Mouse (Mus musculus) hindbrain, embryonic 15.5 days (tissue): ENCODE results near the gene Eva1a. TPM values are rescaled to one million over a fixed set of nuclear protein-coding genes. Genes with fewer than 3 reads are reported as not detected.

Experiments used
- ATAC-seq: fragments of 200-750 bp; cut with Nextera tagmentation; 2 replicates; pipeline ENCODE4 v1.8.0; 2017; ENCODE audit warnings: low read depth, moderate number of reproducible peaks, moderate TSS enrichment; ENCODE audit not compliant: low FRiP score
- H3K27ac ChIP-seq: fragments of 300-500 bp; sonication (generic); replicated peaks from 2 replicates; pipeline ENCODE4 v1.5.1; 2015; ENCODE audit warnings: mild to moderate bottlenecking, inconsistent platforms
- H3K27me3 ChIP-seq: fragments of 300-500 bp; sonication (generic); 2 replicates; pipeline ENCODE4 v1.6.1; 2015; ENCODE audit warnings: control low read depth, inconsistent platforms
- H3K36me3 ChIP-seq: fragments of 300-500 bp; sonication (generic); 2 replicates; pipeline ENCODE4 v1.6.1; 2015; ENCODE audit warnings: control low read depth, inconsistent platforms
- H3K4me1 ChIP-seq: fragments of 300-500 bp; sonication (generic); replicated peaks from 2 replicates; pipeline ENCODE4 v1.6.1; 2015; ENCODE audit warnings: control low read depth, inconsistent platforms
- H3K4me2 ChIP-seq: fragments of 300-500 bp; sonication (generic); 2 replicates; pipeline ENCODE4 v1.6.1; 2015; ENCODE audit warnings: moderate library complexity, mild to moderate bottlenecking, inconsistent platforms
- H3K4me3 ChIP-seq: fragments of 300-500 bp; sonication (generic); 2 replicates; pipeline ENCODE4 v1.5.1; 2015; ENCODE audit warnings: mild to moderate bottlenecking, inconsistent platforms
- H3K9ac ChIP-seq: fragments of 300-500 bp; sonication (generic); 2 replicates; pipeline ENCODE4 v1.6.1; 2015; ENCODE audit warnings: inconsistent platforms
- H3K9me3 ChIP-seq: fragments of 300-500 bp; sonication (generic); 2 replicates; pipeline ENCODE4 v1.6.1; 2016; ENCODE audit warnings: control low read depth, inconsistent platforms
- WGBS: fragments of 180-500 bp; shearing (Covaris S2); methylation state at CpG from one replicate; pipeline ENCODE4 v1.1.7; 2015; 5-methylcytosine and 5-hydroxymethylcytosine counted together
- polyA plus RNA-seq: library from polyadenylated mRNA; unstranded; fragments of >200 nt; fragmentation: Nextera tagmentation; extraction: Ambion mirVana; gene quantifications from 2 replicates; pipeline ENCODE4 v1.2.1, GENCODE M21; 2015

The Eva1a gene
- polyA plus RNA-seq, 1 experiment from 2014 or later: 0.49 TPM

DNA sequence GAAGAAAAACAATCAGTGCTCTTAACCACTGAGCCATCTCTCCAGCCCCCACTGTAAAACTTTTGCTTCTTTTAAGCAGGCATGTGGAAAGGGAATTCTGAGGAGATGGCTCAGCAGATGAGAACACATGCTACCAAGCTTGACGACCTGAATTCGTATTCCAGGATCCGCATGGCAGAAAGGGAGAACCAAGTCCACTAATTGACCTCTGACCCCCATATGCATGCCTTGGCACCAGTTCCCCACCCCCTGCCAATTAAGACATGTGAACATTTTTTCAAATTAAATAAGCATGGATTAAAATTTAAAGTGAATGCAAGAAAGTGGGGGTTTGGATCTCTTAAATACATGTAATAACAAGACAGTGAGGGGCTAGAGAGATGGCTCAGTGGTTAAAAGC lies 32.7 kb downstream of the Eva1a start:
- no peak overlapping the region for H3K4me2 ChIP-seq
- WGBS: 82% methylated on average over 3 of the region's 3 CpGs
- no peaks in the 10 kb centered on the region for H3K4me1 ChIP-seq
- no peaks in the 10 kb centered on the region for H3K9me3 ChIP-seq
- no peak for ATAC-seq
- no peak overlapping the region for H3K4me3 ChIP-seq
- H3K27ac ChIP-seq: no peak overlapping the region
- no peak overlapping the region for H3K9ac ChIP-seq
- no peaks in the 10 kb centered on the region for H3K27me3 ChIP-seq
- H3K36me3 ChIP-seq: no peaks in the 10 kb centered on the region

DNA sequence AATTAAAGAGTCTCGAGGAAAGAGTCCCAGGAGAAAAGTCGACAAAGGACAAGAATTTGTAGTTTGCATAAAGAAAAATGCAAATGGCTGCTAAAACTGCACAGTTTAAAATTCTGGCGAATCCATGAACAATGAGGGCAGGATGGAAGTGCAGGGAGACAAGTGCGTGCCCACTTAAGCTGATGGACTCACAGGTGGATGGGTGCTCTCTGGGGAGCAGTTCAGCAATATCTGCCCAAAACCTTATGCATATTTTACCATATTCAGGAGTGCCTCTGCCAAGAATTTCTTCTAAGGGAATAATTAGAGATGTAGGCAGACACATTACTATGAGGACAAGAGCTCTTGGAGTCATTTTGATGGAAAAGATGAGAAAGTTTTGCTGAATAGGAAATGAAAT lies 35.5 kb downstream of the Eva1a start:
- WGBS: 63% methylated on average over 4 of the region's 4 CpGs
- Histone ChIP-seq H3K9me3 (no peaks in the 10 kb centered on the region), H3K27ac (no peak overlapping the region), H3K9ac (no peak overlapping the region), H3K27me3 (no peaks in the 10 kb centered on the region), H3K4me2 (no peak overlapping the region), H3K4me3 (no peak overlapping the region), H3K4me1 (no peaks in the 10 kb centered on the region), H3K36me3 (no peaks in the 10 kb centered on the region)
- ATAC-seq: no peak

- no peak overlapping the region for H3K27ac ChIP-seq
- H3K9me3 ChIP-seq: no peaks in the 10 kb centered on the region
- no peaks in the 10 kb centered on the region for H3K36me3 ChIP-seq
- no peak overlapping the region for H3K9ac ChIP-seq
- WGBS: 97% methylated on average over 4 of the region's 4 CpGs
- H3K27me3 ChIP-seq: no peaks in the 10 kb centered on the region
- no peak for ATAC-seq
- no peaks in the 10 kb centered on the region for H3K4me1 ChIP-seq
- H3K4me3 ChIP-seq: no peak overlapping the region
- no peak overlapping the region for H3K4me2 ChIP-seq
Measured at GRCm38 (mm10) chr6:82078875-82079274, 38.0 kb downstream of the Eva1a start.

- Histone ChIP-seq H3K4me2 (no peak overlapping the region), H3K4me1 (no peaks in the 10 kb centered on the region), H3K9ac (no peak overlapping the region), H3K27me3 (no peaks in the 10 kb centered on the region), H3K4me3 (no peak overlapping the region), H3K27ac (no peak overlapping the region), H3K36me3 (no peaks in the 10 kb centered on the region), H3K9me3 (no peaks in the 10 kb centered on the region)
- ATAC-seq: no peak
- WGBS: 75% methylated on average over 6 of the region's 6 CpGs
Measured at GRCm38 (mm10) chr6:82083655-82084054, 42.8 kb downstream of the Eva1a start.

- ATAC-seq: no peak
- no peak overlapping the region for H3K4me2 ChIP-seq
- H3K9ac ChIP-seq: no peak overlapping the region
- H3K4me3 ChIP-seq: no peak overlapping the region
- 75% methylated on average over 3 of the region's 3 CpGs for WGBS
- no peaks in the 10 kb centered on the region for H3K36me3 ChIP-seq
- H3K9me3 ChIP-seq: no peaks in the 10 kb centered on the region
- H3K27ac ChIP-seq: no peak overlapping the region
- no peaks in the 10 kb centered on the region for H3K4me1 ChIP-seq
- no peaks in the 10 kb centered on the region for H3K27me3 ChIP-seq
Measured at GRCm38 (mm10) chr6:82084235-82084634, 43.4 kb downstream of the Eva1a start.

- WGBS: 93% methylated on average over 8 of the region's 8 CpGs
- Histone ChIP-seq H3K36me3 (no peaks in the 10 kb centered on the region), H3K4me2 (no peak overlapping the region), H3K27ac (no peak overlapping the region), H3K9ac (no peak overlapping the region), H3K4me3 (no peak overlapping the region), H3K27me3 (0 out of 2 replicates have a peak, but pooled peaks cover under 1% of the 10 kb centered on the region), H3K4me1 (no peaks in the 10 kb centered on the region), H3K9me3 (no peaks in the 10 kb centered on the region)
- ATAC-seq: no peak
Measured at GRCm38 (mm10) chr6:82085313-82085908, 44.6 kb downstream of the Eva1a start.

- no peak overlapping the region for H3K4me2 ChIP-seq
- H3K36me3 ChIP-seq: no peaks in the 10 kb centered on the region
- H3K27me3 ChIP-seq: peaks cover 9% of the 10 kb centered on the region; the same call in 1 of the 2 replicates
- no peak overlapping the region for H3K9ac ChIP-seq
- ATAC-seq: no peak
- peaks cover 12% of the 10 kb centered on the region for H3K4me1 ChIP-seq
- no peak overlapping the region for H3K4me3 ChIP-seq
- no peak overlapping the region for H3K27ac ChIP-seq
- WGBS: 78% methylated on average over 4 of the region's 4 CpGs
- no peaks in the 10 kb centered on the region for H3K9me3 ChIP-seq
Measured at GRCm38 (mm10) chr6:82088133-82088532, 47.3 kb downstream of the Eva1a start.

DNA sequence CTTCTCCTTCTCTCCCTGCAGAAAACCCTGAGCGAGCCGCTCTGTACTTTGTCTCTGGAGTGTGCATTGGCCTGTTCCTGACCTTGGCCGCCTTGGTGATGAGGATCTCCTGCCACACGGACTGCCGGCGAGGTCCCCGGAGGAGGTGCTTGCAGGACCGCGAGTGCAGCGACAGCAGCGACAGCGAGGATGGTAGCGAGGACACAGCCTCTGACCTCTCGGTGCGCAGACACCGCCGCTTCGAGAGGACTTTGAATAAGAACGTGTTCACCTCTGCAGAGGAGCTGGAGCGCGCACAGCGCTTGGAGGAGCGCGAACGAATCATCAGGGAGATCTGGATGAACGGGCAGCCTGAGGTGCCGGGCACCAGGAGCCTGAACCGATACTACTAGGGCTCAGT lies 50.9 kb downstream of the Eva1a start:
- peaks cover 12% of the 10 kb centered on the region for H3K4me1 ChIP-seq
- H3K9ac ChIP-seq: peak overlapping the region; percentile 41
- no peaks in the 10 kb centered on the region for H3K36me3 ChIP-seq
- H3K27me3 ChIP-seq: peaks cover 9% of the 10 kb centered on the region; the same call in 1 of the 2 replicates
- peak; percentile 42; the same call in 1 of the 2 replicates for ATAC-seq
- peak overlapping the region; percentile 34 for H3K4me3 ChIP-seq
- no peaks in the 10 kb centered on the region for H3K9me3 ChIP-seq
- 1% methylated on average over 28 of the region's 28 CpGs for WGBS
- peak overlapping the region; percentile 72 for H3K4me2 ChIP-seq
- no peak overlapping the region for H3K27ac ChIP-seq

DNA sequence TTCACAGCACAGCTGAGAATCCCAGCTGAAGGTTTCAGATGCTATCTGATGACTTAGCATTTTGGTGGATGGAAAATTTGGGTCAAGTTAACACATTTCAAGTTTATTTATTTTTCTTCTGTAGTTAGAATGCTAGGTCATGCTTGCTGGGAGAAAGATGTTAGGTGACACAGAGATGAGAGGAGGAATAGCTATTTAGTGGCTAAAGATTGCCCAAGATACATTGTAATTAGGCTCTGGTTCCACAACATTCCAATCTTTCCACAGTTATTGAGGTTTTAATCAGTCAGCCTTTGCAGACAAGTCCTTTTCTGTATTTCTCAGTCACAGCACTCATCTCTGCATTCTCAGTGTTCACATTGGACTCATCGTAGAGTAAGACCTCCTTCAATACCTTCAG lies 56.9 kb downstream of the Eva1a start:
- Histone ChIP-seq H3K4me3 (no peak overlapping the region), H3K9me3 (no peaks in the 10 kb centered on the region), H3K36me3 (no peaks in the 10 kb centered on the region), H3K4me2 (no peak overlapping the region), H3K9ac (no peak overlapping the region), H3K27me3 (no peaks in the 10 kb centered on the region), H3K27ac (no peak overlapping the region), H3K4me1 (no peaks in the 10 kb centered on the region)
- 90% methylated on average over 1 of the region's 1 CpGs for WGBS
- ATAC-seq: no peak

DNA sequence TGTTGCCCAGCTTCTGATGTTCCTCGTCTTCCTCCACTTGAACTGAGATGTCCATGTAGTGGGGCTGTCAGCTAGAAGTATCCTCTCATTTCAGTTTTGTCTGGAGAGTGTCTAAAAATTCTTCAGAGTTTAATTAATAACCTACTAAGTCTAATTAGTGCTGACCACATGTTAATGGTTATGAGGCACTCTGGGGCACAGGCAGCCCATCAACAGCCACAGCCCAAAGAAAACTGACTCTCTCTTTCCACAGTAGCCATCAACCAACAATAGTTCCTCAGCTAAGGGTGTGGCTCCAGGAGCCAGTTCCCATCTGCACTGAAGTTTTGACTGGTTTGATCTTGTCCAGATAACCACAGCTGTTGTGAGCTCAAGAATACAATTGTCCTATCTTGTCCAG lies 57.6 kb downstream of the Eva1a start:
- H3K9ac ChIP-seq: no peak overlapping the region
- ATAC-seq: no peak
- H3K36me3 ChIP-seq: no peaks in the 10 kb centered on the region
- no peaks in the 10 kb centered on the region for H3K9me3 ChIP-seq
- no peak overlapping the region for H3K4me3 ChIP-seq
- no peak overlapping the region for H3K4me2 ChIP-seq
- H3K4me1 ChIP-seq: no peaks in the 10 kb centered on the region
- 96% methylated on average over 1 of the region's 1 CpGs for WGBS
- no peaks in the 10 kb centered on the region for H3K27me3 ChIP-seq
- H3K27ac ChIP-seq: no peak overlapping the region

GRCm38 (mm10) chr6:82110473-82110872 lies 69.6 kb downstream of the Eva1a start:
- Histone ChIP-seq H3K36me3 (no peaks in the 10 kb centered on the region), H3K4me2 (no peak overlapping the region), H3K4me3 (no peak overlapping the region), H3K27ac (no peak overlapping the region), H3K9me3 (no peaks in the 10 kb centered on the region), H3K27me3 (no peaks in the 10 kb centered on the region), H3K4me1 (no peaks in the 10 kb centered on the region), H3K9ac (no peak overlapping the region)
- no peak for ATAC-seq
- 84% methylated on average over 7 of the region's 7 CpGs for WGBS

GRCm38 (mm10) chr6:82111111-82111510 lies 70.3 kb downstream of the Eva1a start:
- Histone ChIP-seq H3K4me3 (no peak overlapping the region), H3K27me3 (no peaks in the 10 kb centered on the region), H3K9ac (no peak overlapping the region), H3K4me1 (no peaks in the 10 kb centered on the region), H3K4me2 (no peak overlapping the region), H3K9me3 (no peaks in the 10 kb centered on the region), H3K36me3 (no peaks in the 10 kb centered on the region), H3K27ac (no peak overlapping the region)
- 93% methylated on average over 1 of the region's 1 CpGs for WGBS
- no peak for ATAC-seq

DNA sequence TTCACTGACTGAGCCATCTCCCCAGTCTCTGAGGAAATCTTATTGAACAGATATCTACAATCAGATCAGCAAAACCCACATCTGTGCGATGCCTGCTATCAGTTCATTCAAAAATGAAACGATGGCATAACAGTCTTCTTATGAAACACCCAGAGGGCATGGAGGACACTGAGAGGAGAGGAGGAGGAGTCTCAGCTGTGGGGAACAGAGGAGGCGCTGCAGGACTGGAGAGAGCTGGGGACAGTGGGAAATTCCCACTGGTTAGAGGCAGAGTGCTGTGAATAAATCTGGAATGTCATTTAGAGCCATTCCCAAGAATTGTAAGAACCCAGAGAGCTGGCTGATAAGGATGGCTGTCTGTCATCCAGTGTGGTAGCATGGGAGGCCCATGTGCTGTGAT lies 70.7 kb downstream of the Eva1a start:
- no peak overlapping the region for H3K9ac ChIP-seq
- no peaks in the 10 kb centered on the region for H3K27me3 ChIP-seq
- H3K4me3 ChIP-seq: no peak overlapping the region
- no peaks in the 10 kb centered on the region for H3K4me1 ChIP-seq
- WGBS: 87% methylated on average over 3 of the region's 3 CpGs
- H3K9me3 ChIP-seq: no peaks in the 10 kb centered on the region
- H3K36me3 ChIP-seq: no peaks in the 10 kb centered on the region
- H3K27ac ChIP-seq: no peak overlapping the region
- ATAC-seq: no peak
- H3K4me2 ChIP-seq: no peak overlapping the region
